Mouse (Mus musculus): ENCODE measurements around the gene Rpl19. TPM values are rescaled to one million over a fixed set of nuclear protein-coding genes. Genes with fewer than 3 reads are reported as not detected.

Rpl19 gene
- polyA plus RNA-seq, 1 experiment from 2014 or later, result 1,157 TPM

- peak within 1 kb of the TSS; percentile 28; the same call in 1 of the 2 replicates for H3K9ac ChIP-seq (replicated peaks; ENCODE audit: low read depth, low read length)
- peak within 1 kb of the TSS; percentile 95 for H3K4me3 ChIP-seq (ENCODE audit: low read depth, low read length)
- no peak within 1 kb of the TSS for H3K27ac ChIP-seq (ENCODE audit: low read length)
- WGBS, result 2% methylated on average over 69 of the region's 74 CpGs
- no peaks in the 10 kb centered on the region for H3K36me3 ChIP-seq (ENCODE audit: control insufficient read depth, insufficient read depth, low read length)
- peaks cover 9% of the 10 kb centered on the region; the same call in 1 of the 2 replicates for H3K4me1 ChIP-seq (ENCODE audit: control insufficient read depth, insufficient read depth, low read length)
- H3K27me3 ChIP-seq (ENCODE audit: control insufficient read depth, insufficient read depth, low read length), result peaks cover 12% of the 10 kb centered on the region; the same call in 1 of the 2 replicates
- ATAC-seq (ENCODE audit: insufficient number of reproducible peaks, insufficient read depth, low FRiP score, low read depth), result no peak
- peak within 1 kb of the TSS; percentile 89 for H3K4me2 ChIP-seq (replicated peaks; ENCODE audit: low read depth, low read length)
- no peaks in the 10 kb centered on the region for H3K9me3 ChIP-seq (ENCODE audit: control insufficient read depth, low read depth, low read length)
These were observed 40.5 kb upstream of the Rpl19 start, which contains the start of gene Plxdc1 for GRCm38 (mm10) chr11:97985727-97986677. Plxdc1 (minus strand) TSS chr11:97986444.

- 23% methylated on average over 17 of the region's 17 CpGs for WGBS
These were observed 39.6 kb upstream of the Rpl19 start for GRCm38 (mm10) chr11:97986738-97987465.

GRCm38 (mm10) chr11:97987551-97988526 is 38.7 kb upstream of the Rpl19 start:
- Histone ChIP-seq H3K9ac (replicated peaks; ENCODE audit: low read depth, low read length) (peak overlapping the region; percentile 76), H3K4me2 (replicated peaks; ENCODE audit: low read depth, low read length) (peak overlapping the region; percentile 47), H3K4me1 (ENCODE audit: control insufficient read depth, insufficient read depth, low read length) (peaks cover 9% of the 10 kb centered on the region; the same call in 1 of the 2 replicates), H3K9me3 (ENCODE audit: control insufficient read depth, low read depth, low read length) (no peaks in the 10 kb centered on the region), H3K4me3 (ENCODE audit: low read depth, low read length) (peak overlapping the region; percentile 95), H3K36me3 (ENCODE audit: control insufficient read depth, insufficient read depth, low read length) (no peaks in the 10 kb centered on the region), H3K27me3 (ENCODE audit: control insufficient read depth, insufficient read depth, low read length) (peaks cover 12% of the 10 kb centered on the region; the same call in 1 of the 2 replicates), H3K27ac (ENCODE audit: low read length) (peak overlapping the region; percentile 91)
- peak; percentile 85 for ATAC-seq (ENCODE audit: insufficient number of reproducible peaks, insufficient read depth, low FRiP score, low read depth)
- under 1% methylated on average over 42 of the region's 42 CpGs for WGBS

More at GRCm38 (mm10) chr11:97986738-97987465, 39.6 kb upstream of the Rpl19 start:
- Histone ChIP-seq H3K4me2 (replicated peaks; ENCODE audit: low read depth, low read length) (peak overlapping the region; percentile 89), H3K27me3 (ENCODE audit: control insufficient read depth, insufficient read depth, low read length) (peaks cover 12% of the 10 kb centered on the region; the same call in 1 of the 2 replicates), H3K27ac (ENCODE audit: low read length) (no peak overlapping the region), H3K9ac (replicated peaks; ENCODE audit: low read depth, low read length) (peak overlapping the region; percentile 28; the same call in 1 of the 2 replicates), H3K36me3 (ENCODE audit: control insufficient read depth, insufficient read depth, low read length) (no peaks in the 10 kb centered on the region), H3K9me3 (ENCODE audit: control insufficient read depth, low read depth, low read length) (no peaks in the 10 kb centered on the region), H3K4me3 (ENCODE audit: low read depth, low read length) (peak overlapping the region; percentile 95), H3K4me1 (ENCODE audit: control insufficient read depth, insufficient read depth, low read length) (peaks cover 9% of the 10 kb centered on the region; the same call in 1 of the 2 replicates)
- no peak for ATAC-seq (ENCODE audit: insufficient number of reproducible peaks, insufficient read depth, low FRiP score, low read depth)

- H3K4me2 ChIP-seq (replicated peaks; ENCODE audit: low read depth, low read length), result peak overlapping the region; percentile 47
- H3K9ac ChIP-seq (replicated peaks; ENCODE audit: low read depth, low read length), result peak overlapping the region; percentile 76
- WGBS, result under 1% methylated on average over 26 of the region's 26 CpGs
- peak overlapping the region; percentile 95 for H3K4me3 ChIP-seq (ENCODE audit: low read depth, low read length)
- no peaks in the 10 kb centered on the region for H3K9me3 ChIP-seq (ENCODE audit: control insufficient read depth, low read depth, low read length)
- peaks cover 12% of the 10 kb centered on the region; the same call in 1 of the 2 replicates for H3K27me3 ChIP-seq (ENCODE audit: control insufficient read depth, insufficient read depth, low read length)
- ATAC-seq (ENCODE audit: insufficient number of reproducible peaks, insufficient read depth, low FRiP score, low read depth), result peak; percentile 87
- no peaks in the 10 kb centered on the region for H3K36me3 ChIP-seq (ENCODE audit: control insufficient read depth, insufficient read depth, low read length)
- H3K27ac ChIP-seq (ENCODE audit: low read length), result peak overlapping the region; percentile 91
- H3K4me1 ChIP-seq (ENCODE audit: control insufficient read depth, insufficient read depth, low read length), result peaks cover 9% of the 10 kb centered on the region; the same call in 1 of the 2 replicates
These were observed 37.9 kb upstream of the Rpl19 start for GRCm38 (mm10) chr11:97988530-97989096.

- Histone ChIP-seq H3K36me3 (ENCODE audit: control insufficient read depth, insufficient read depth, low read length) (no peaks in the 10 kb centered on the region), H3K4me2 (replicated peaks; ENCODE audit: low read depth, low read length) (peak overlapping the region; percentile 92), H3K4me3 (ENCODE audit: low read depth, low read length) (peak overlapping the region; percentile 39), H3K27me3 (ENCODE audit: control insufficient read depth, insufficient read depth, low read length) (no peaks in the 10 kb centered on the region), H3K4me1 (ENCODE audit: control insufficient read depth, insufficient read depth, low read length) (peaks cover 19% of the 10 kb centered on the region), H3K9me3 (ENCODE audit: control insufficient read depth, low read depth, low read length) (no peaks in the 10 kb centered on the region), H3K27ac (ENCODE audit: low read length) (no peak overlapping the region), H3K9ac (replicated peaks; ENCODE audit: low read depth, low read length) (peak overlapping the region; percentile 4; the same call in 1 of the 2 replicates)
- 13% methylated on average over 13 of the region's 13 CpGs for WGBS
- peak; percentile 56 for ATAC-seq (ENCODE audit: insufficient number of reproducible peaks, insufficient read depth, low FRiP score, low read depth)
These were observed 31.9 kb upstream of the Rpl19 start for GRCm38 (mm10) chr11:97994539-97995100.

GRCm38 (mm10) chr11:97995564-97996288 is 30.8 kb upstream of the Rpl19 start, which contains the start of gene Arl5c:
Arl5c (minus strand) TSS chr11:97996181.
- Histone ChIP-seq H3K4me1 (ENCODE audit: control insufficient read depth, insufficient read depth, low read length) (peaks cover 12% of the 10 kb centered on the region), H3K36me3 (ENCODE audit: control insufficient read depth, insufficient read depth, low read length) (no peaks in the 10 kb centered on the region), H3K27me3 (ENCODE audit: control insufficient read depth, insufficient read depth, low read length) (no peaks in the 10 kb centered on the region), H3K27ac (ENCODE audit: low read length) (no peak within 1 kb of the TSS), H3K9me3 (ENCODE audit: control insufficient read depth, low read depth, low read length) (no peaks in the 10 kb centered on the region), H3K4me3 (ENCODE audit: low read depth, low read length) (peak within 1 kb of the TSS; percentile 39), H3K9ac (replicated peaks; ENCODE audit: low read depth, low read length) (peak within 1 kb of the TSS; percentile 4), H3K4me2 (replicated peaks; ENCODE audit: low read depth, low read length) (peak within 1 kb of the TSS; percentile 92)
- 2% methylated on average over 26 of the region's 26 CpGs for WGBS
- ATAC-seq (ENCODE audit: insufficient number of reproducible peaks, insufficient read depth, low FRiP score, low read depth), result peak; percentile 31; the same call in 1 of the 2 replicates

GRCm38 (mm10) chr11:97996691-97997090 is 29.8 kb upstream of the Rpl19 start:
- Histone ChIP-seq H3K4me1 (ENCODE audit: control insufficient read depth, insufficient read depth, low read length) (peaks cover 12% of the 10 kb centered on the region), H3K9ac (replicated peaks; ENCODE audit: low read depth, low read length) (no peak overlapping the region), H3K4me2 (replicated peaks; ENCODE audit: low read depth, low read length) (no peak overlapping the region), H3K27ac (ENCODE audit: low read length) (no peak overlapping the region), H3K27me3 (ENCODE audit: control insufficient read depth, insufficient read depth, low read length) (no peaks in the 10 kb centered on the region), H3K4me3 (ENCODE audit: low read depth, low read length) (no peak overlapping the region), H3K36me3 (ENCODE audit: control insufficient read depth, insufficient read depth, low read length) (no peaks in the 10 kb centered on the region), H3K9me3 (ENCODE audit: control insufficient read depth, low read depth, low read length) (no peaks in the 10 kb centered on the region)
- no peak for ATAC-seq (ENCODE audit: insufficient number of reproducible peaks, insufficient read depth, low FRiP score, low read depth)
- WGBS, result 56% methylated on average over 1 of the region's 1 CpGs

All from stomach, embryonic 14.5 days (tissue).